Mouse (Mus musculus): ENCODE measurements at regions not wholly inside any gene's neighbourhood (a gene's known extent, or its start where the extent isn't known, plus 50 kb on each side); places are given as distances from the start of the nearest gene placed in this dataset.

- no peak for TF ChIP-seq CTCF (IDR thresholded peaks at IDR 0.05; ENCODE audit: borderline replicate concordance, extremely low read depth, insufficient read depth, insufficient read length)
- TF ChIP-seq POLR2A (IDR thresholded peaks at IDR 0.05; ENCODE audit: borderline replicate concordance, extremely low read depth, insufficient read depth, insufficient read length, poor library complexity, severe bottlenecking), result no peak
- peak; percentile 79 for DNase-seq (ENCODE audit: low read depth)
These were observed 676.6 kb upstream of the Pou3f3 start for GRCm38 (mm10) chr1:42018966-42019365.

DNA sequence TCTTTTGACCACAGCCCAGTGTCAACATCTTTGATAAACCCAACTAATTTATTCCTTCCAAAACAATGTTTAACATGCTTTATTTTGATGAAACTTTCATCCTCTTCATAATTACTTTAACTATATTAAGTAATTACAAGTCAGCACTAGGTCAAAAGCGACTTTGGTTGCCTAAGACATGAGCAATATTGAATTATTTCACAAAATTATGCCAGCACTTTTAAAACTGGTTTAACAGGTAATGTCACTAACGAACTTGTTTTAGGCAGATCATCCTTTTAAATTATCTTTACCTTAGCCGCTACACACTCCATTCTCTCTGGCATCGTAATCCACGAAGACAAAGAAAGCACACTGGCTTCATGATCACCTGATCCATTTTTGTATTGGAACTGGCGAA is 669.8 kb upstream of the Pou3f3 start:
- TF ChIP-seq CTCF (IDR thresholded peaks at IDR 0.05; ENCODE audit: borderline replicate concordance, extremely low read depth, insufficient read depth, insufficient read length) (no peak), POLR2A (IDR thresholded peaks at IDR 0.05; ENCODE audit: borderline replicate concordance, extremely low read depth, insufficient read depth, insufficient read length, poor library complexity, severe bottlenecking) (no peak)
- DNase-seq (ENCODE audit: low read depth), result no peak

GRCm38 (mm10) chr1:42026423-42026822 is 669.1 kb upstream of the Pou3f3 start:
- DNase-seq (ENCODE audit: low read depth), result no peak
- TF ChIP-seq POLR2A (IDR thresholded peaks at IDR 0.05; ENCODE audit: borderline replicate concordance, extremely low read depth, insufficient read depth, insufficient read length, poor library complexity, severe bottlenecking), result no peak
- TF ChIP-seq CTCF (IDR thresholded peaks at IDR 0.05; ENCODE audit: borderline replicate concordance, extremely low read depth, insufficient read depth, insufficient read length), result no peak

DNA sequence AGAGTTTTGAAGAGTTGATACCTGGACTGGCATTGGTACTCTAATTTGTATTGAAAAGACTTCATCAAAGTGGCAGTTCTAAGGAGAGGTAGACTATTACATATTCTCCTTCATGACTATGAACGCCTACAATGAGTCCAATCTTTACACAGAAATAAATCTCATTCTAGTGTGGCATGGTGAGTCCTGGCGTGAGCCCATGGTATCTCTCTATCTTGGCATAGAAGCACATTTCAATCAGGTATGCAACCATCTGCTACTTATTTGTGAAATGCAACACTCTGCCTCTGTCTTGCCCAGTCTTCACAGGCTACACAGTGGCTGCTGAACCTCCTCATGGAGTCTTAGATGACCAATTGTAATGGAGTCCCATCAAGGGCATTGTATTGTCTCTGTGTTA is 661.8 kb upstream of the Pou3f3 start:
- no peak for DNase-seq (ENCODE audit: low read depth)

DNA sequence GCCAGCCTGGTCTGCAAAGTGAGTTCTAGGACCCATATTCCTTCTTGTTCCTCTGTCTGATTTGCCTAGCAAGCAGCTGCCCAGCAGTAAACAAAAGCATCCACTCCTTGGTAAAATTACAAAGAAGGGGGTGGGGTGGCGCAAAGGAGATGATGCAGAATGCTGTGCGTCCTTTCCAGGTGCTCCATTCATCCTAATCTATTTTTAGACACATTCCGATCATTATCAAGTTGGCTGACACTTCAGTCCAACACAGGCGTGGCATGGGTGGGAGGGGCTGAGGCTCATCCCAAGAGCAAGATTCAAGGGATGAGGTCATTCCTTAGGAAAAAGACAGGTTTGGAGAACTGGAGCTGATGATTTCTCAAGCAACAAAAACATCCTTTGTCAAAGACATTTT is 660.2 kb upstream of the Pou3f3 start:
- DNase-seq (ENCODE audit: low read depth), result no peak
- no peak for TF ChIP-seq POLR2A (IDR thresholded peaks at IDR 0.05; ENCODE audit: borderline replicate concordance, extremely low read depth, insufficient read depth, insufficient read length, poor library complexity, severe bottlenecking)
- no peak for TF ChIP-seq CTCF (IDR thresholded peaks at IDR 0.05; ENCODE audit: borderline replicate concordance, extremely low read depth, insufficient read depth, insufficient read length)

More for the DNA sequence above, 661.8 kb upstream of the Pou3f3 start:
- TF ChIP-seq POLR2A (IDR thresholded peaks at IDR 0.05; ENCODE audit: borderline replicate concordance, extremely low read depth, insufficient read depth, insufficient read length, poor library complexity, severe bottlenecking) (no peak), CTCF (IDR thresholded peaks at IDR 0.05; ENCODE audit: borderline replicate concordance, extremely low read depth, insufficient read depth, insufficient read length) (no peak)

DNA sequence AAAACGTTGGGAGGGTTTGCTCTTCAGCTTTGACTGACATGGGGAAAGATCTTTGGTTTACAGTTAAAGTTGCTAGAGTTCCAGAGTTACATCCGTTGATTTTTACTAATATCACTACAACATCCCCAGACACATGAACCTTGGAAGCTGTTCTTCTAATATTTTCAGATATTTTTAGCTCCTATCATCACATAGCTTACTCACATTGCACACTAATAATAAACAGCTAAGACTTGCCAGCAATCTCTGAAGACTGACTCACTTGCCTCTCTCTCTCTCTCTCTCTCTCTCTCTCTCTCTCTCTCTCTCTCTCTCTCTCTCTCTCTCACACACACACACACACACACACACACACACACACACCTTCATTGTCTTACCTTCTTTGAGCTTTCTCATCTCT is 654.0 kb upstream of the Pou3f3 start:
- DNase-seq (ENCODE audit: low read depth), result no peak
- TF ChIP-seq CTCF (IDR thresholded peaks at IDR 0.05; ENCODE audit: borderline replicate concordance, extremely low read depth, insufficient read depth, insufficient read length) (no peak), POLR2A (IDR thresholded peaks at IDR 0.05; ENCODE audit: borderline replicate concordance, extremely low read depth, insufficient read depth, insufficient read length, poor library complexity, severe bottlenecking) (no peak)

DNA sequence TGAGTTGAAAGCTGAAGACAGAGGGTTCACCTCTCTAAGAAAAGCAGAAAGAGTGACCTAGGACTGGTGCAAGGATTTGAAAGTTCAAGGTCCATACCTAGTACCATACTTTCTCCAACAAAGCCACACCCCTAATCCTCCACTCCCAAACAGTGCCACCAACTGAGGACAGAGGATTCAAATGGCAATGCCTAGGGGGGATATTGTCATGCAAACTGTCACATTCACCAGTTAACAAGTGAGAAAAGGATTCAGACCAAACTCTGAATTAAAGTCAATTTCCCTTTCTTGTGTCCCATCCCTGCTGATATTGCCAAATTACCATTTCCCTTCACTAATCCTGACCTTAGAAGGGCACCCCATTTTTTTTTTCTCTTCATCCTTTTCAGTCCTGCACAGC is 637.1 kb upstream of the Pou3f3 start:
- DNase-seq (ENCODE audit: low read depth), result no peak
- no peak for TF ChIP-seq CTCF (IDR thresholded peaks at IDR 0.05; ENCODE audit: borderline replicate concordance, extremely low read depth, insufficient read depth, insufficient read length)
- no peak for TF ChIP-seq POLR2A (IDR thresholded peaks at IDR 0.05; ENCODE audit: borderline replicate concordance, extremely low read depth, insufficient read depth, insufficient read length, poor library complexity, severe bottlenecking)

GRCm38 (mm10) chr1:42070064-42070463 is 625.5 kb upstream of the Pou3f3 start:
- DNase-seq (ENCODE audit: low read depth), result no peak
- TF ChIP-seq POLR2A (IDR thresholded peaks at IDR 0.05; ENCODE audit: borderline replicate concordance, extremely low read depth, insufficient read depth, insufficient read length, poor library complexity, severe bottlenecking), result no peak
- no peak for TF ChIP-seq CTCF (IDR thresholded peaks at IDR 0.05; ENCODE audit: borderline replicate concordance, extremely low read depth, insufficient read depth, insufficient read length)

- TF ChIP-seq POLR2A (IDR thresholded peaks at IDR 0.05; ENCODE audit: borderline replicate concordance, extremely low read depth, insufficient read depth, insufficient read length, poor library complexity, severe bottlenecking) (no peak), CTCF (IDR thresholded peaks at IDR 0.05; ENCODE audit: borderline replicate concordance, extremely low read depth, insufficient read depth, insufficient read length) (no peak)
- peak; percentile 73 for DNase-seq (ENCODE audit: low read depth)
These were observed 599.5 kb upstream of the Pou3f3 start for GRCm38 (mm10) chr1:42096026-42096425.

GRCm38 (mm10) chr1:42098580-42098979 is 597.0 kb upstream of the Pou3f3 start:
- peak; percentile 56 for DNase-seq (ENCODE audit: low read depth)
- TF ChIP-seq CTCF (IDR thresholded peaks at IDR 0.05; ENCODE audit: borderline replicate concordance, extremely low read depth, insufficient read depth, insufficient read length) (no peak), POLR2A (IDR thresholded peaks at IDR 0.05; ENCODE audit: borderline replicate concordance, extremely low read depth, insufficient read depth, insufficient read length, poor library complexity, severe bottlenecking) (no peak)

GRCm38 (mm10) chr1:42107521-42107920 is 588.0 kb upstream of the Pou3f3 start:
- DNase-seq (ENCODE audit: low read depth), result peak; percentile 38
- TF ChIP-seq CTCF (IDR thresholded peaks at IDR 0.05; ENCODE audit: borderline replicate concordance, extremely low read depth, insufficient read depth, insufficient read length), result no peak
- no peak for TF ChIP-seq POLR2A (IDR thresholded peaks at IDR 0.05; ENCODE audit: borderline replicate concordance, extremely low read depth, insufficient read depth, insufficient read length, poor library complexity, severe bottlenecking)

- DNase-seq (ENCODE audit: low read depth), result no peak
- TF ChIP-seq CTCF (IDR thresholded peaks at IDR 0.05; ENCODE audit: borderline replicate concordance, extremely low read depth, insufficient read depth, insufficient read length) (no peak), POLR2A (IDR thresholded peaks at IDR 0.05; ENCODE audit: borderline replicate concordance, extremely low read depth, insufficient read depth, insufficient read length, poor library complexity, severe bottlenecking) (no peak)
These were observed 587.6 kb upstream of the Pou3f3 start for GRCm38 (mm10) chr1:42107925-42108324.

Data from brain, embryonic 14.5 days (tissue).